Mouse (Mus musculus) megakaryocyte, embryonic 14.5 days (primary cell): ENCODE results near the gene Nebl.

Experiments
- FLI1 ChIP-seq: IDR thresholded peaks from 2 replicates; pipeline ENCODE4 v1.6.1; 2012; ENCODE audit warnings: low read length, inconsistent platforms, mixed read lengths
- GATA1 ChIP-seq: IDR thresholded peaks from 3 replicates; pipeline ENCODE4 v1.6.1; 2012; ENCODE audit warnings: mixed read lengths, low read length, inconsistent platforms, borderline replicate concordance

- no peak for TF ChIP-seq GATA1
- TF ChIP-seq FLI1: no peak
These were observed 207.5 kb downstream of the Nebl start for GRCm38 (mm10) chr2:17523791-17524190.
